Mouse (Mus musculus) lung, postnatal 4 days (tissue): ENCODE data around the gene Adh6b.
"Not testable (repeated sequence)": the region's sequence is repeated elsewhere in the genome, so short reads cannot be mapped to it uniquely, and the experiment has no call there.

Source experiments
- DNase-seq, 2 experiments: peaks; one replicate each; pipeline ENCODE4 v3.0.0; 2021

Gene Adh6b

DNA sequence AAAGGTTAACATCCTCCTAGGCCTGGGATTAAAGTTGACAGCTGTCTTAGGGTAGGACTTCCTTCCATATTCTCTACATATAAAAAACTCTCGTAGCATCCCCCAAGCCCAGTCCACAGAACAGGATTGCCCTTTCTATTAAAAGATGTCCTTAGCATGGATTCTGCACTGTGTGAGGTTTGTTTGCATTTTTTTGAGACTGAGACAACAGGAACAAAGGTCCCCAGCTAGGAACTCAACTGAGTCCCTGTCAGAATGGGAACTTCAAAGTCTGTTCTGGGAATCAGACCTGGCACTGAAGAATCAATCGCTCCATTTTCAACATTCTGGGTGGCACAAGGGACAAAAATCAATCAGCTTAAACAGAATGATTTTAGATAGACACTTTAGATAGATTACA is 21.3 kb downstream of the Adh6b start:
- no peak for DNase-seq

DNA sequence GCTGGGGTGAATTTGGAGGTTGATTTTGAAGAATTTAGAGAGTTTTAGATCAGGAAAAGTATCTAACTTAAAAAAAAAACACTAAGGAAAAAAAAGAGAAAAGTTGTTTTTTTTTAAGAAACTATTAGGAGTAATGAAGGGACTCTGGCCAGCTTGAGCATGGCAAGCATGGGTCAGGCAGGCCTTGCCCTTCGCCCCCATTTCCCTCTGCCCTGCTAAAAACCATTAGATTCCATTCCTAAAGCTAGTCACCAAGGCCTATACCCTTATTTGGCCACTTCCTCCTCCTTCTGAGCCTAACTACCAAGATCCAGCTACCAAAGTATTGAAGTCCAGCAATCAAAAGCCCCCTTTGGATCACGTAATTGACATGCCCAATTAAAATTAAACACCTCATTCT is 24.6 kb downstream of the Adh6b start:
- no peak for DNase-seq

DNA sequence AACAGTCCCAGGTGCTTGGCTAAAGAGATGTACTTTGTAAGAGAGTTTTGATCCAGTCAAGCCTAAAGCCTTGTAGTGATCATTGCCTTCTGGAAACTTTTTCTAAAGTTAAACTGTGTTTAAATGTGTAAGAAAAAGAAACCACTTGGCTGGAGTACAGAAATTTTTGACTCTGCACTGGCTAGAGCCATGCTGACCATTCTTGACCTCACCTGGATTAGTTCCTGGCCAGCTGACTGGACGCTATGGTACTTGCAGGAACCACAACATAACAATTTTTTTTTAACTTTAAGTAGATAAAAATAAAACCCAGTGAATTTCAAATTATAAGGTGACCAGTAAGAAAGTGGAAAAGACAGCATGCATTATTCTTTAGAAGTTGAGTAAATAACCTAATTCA is 28.0 kb downstream of the Adh6b start:
- DNase-seq, result no peak

DNA sequence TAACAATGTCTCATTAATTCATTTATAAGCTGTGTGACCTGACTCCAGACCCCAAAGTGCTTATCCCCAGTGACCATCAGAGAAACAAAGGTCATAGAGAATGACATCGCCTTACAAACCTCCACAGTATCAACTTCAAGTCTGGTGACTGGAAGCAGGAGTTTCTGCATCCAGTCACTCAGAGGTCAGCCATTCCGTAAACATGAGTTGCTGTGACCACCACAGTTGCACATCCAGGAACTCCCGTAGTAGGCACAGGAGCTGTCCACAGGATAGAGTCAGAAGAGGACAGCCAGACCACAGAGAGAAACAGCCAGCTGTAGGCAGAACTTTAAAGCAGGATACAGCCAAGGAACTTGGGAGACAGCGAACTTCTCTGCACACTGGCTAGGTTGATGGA is 28.7 kb downstream of the Adh6b start:
- not testable (repeated sequence) for DNase-seq

- DNase-seq, result no peak
These were observed 32.3 kb downstream of the Adh6b start for GRCm38 (mm10) chr3:138373920-138374319.

DNA sequence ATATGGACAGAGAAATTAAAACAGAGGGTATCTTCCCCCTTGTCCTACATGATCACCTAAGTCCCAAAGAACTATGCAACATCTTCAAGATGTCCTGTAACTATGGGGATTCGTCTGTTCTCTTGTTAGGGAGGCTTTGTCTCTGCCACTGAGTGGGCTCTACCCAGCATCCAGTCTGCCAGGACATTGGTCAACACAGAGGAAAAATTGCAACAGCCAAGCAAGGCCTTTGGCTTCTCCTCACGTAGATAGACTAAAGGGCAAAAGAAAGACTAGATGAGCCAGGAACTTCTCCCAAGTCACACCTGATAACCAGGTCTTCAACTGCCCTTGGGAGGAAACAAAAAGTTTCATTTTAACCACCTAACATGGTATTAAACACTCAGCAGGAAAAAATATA is 33.6 kb downstream of the Adh6b start:
- no peak for DNase-seq

GRCm38 (mm10) chr3:138381133-138381532 is 39.6 kb downstream of the Adh6b start:
- peak; percentile 53 to 78 for DNase-seq

GRCm38 (mm10) chr3:138387155-138387554 is 45.6 kb downstream of the Adh6b start:
- no peak for DNase-seq

GRCm38 (mm10) chr3:138404872-138405271 is 63.3 kb downstream of the Adh6b start:
- no peak for DNase-seq

GRCm38 (mm10) chr3:138405341-138405740 is 63.8 kb downstream of the Adh6b start:
- peak in 1 of 2 experiments; percentile 46 for DNase-seq

- DNase-seq, result no peak
These were observed 64.3 kb downstream of the Adh6b start for GRCm38 (mm10) chr3:138405840-138406239.

DNA sequence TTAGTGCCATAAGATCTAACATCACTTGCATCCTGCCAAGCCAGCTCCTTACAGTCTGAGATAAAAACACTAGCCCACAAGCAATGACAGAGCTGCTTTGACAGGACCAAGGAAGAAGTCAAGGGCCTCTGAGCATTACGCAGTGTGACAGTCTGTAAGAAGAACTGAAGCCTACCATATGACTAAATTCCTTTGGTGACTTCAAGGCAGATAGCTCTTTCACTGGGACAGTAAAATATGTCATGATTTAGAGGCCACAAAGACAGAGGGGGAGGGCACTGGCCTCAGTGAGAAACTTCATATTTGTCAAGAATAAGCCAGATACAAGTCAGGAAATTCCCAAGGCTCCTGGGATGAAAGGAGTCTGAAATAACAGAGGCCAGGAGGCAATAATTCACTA is 66.3 kb downstream of the Adh6b start:
- DNase-seq, result no peak
